Mouse (Mus musculus): ENCODE results near the gene Eif4g1.

DNA sequence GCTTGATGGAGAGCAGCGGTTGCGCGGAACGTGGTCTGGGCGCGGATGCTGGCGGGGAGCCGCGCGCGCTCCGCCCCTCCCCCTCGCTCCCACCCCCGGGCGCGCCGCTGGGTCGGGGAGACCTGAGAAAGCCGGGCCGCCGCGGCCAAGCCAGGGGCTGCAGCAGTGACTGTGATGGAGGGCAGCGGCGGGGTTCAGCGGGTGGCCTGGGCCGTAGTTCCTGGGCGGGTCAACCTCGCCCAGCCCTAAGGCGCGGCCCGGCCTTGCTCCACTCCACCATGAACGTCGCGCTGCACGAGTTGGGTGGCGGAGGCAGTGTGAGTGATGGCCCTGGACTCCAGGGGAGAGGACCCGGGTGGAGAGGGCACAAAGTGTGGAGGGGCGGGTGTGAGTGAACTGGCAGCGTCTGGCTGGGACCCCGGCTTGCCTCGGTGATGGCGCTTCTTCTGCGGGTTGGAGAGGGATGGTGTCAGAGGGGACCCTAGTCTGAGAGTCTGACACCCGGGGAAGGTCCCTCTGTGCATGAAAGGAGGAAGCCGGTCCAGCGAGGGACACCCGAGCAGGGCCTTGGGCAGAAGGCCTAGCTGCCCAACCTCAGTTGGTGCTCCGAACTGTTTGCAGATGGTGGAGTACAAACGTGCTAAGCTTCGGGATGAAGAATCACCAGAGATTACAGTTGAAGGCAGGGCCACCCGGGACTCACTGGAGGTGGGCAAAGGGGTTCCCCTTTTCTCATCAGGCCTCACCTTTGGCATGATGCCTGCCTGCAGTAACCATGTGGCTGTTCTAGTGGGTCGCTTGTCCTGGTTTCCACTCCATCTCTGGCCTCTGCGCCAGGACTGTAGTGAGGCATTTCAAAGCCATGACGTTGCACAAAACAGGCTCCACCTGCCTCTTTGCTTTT, 38.1 kb upstream of the Eif4g1 start, which contains the start of gene Ece2:
- TF ChIP-seq RAD21 (IDR thresholded peaks at IDR 0.05; ENCODE audit: low read depth, low read length) (no peak), MAZ (IDR thresholded peaks at IDR 0.05; ENCODE audit: low read depth, low read length) (no peak), EP300 (IDR thresholded peaks at IDR 0.05; ENCODE audit: low read length) (no peak), POLR2A (IDR thresholded peaks at IDR 0.05; ENCODE audit: low read depth, low read length) (no peak)

All from CH12.LX (cell line).